Mouse (Mus musculus) embryo, embryonic 10 days (tissue): ENCODE measurements around the gene Scn9a.
A peak's percentile ranks its signal among the peaks of the same experiment; 100 is the strongest.

ENCODE experiments used
- DNase-seq: peaks from one replicate; pipeline ENCODE4 v3.0.0-alpha.2; 2015; ENCODE audit warnings: low spot score

Scn9a gene

GRCm38 (mm10) chr2:66462458-66462857 lies 172.3 kb downstream of the Scn9a start:
- DNase-seq = no peak

GRCm38 (mm10) chr2:66440711-66441110 lies 194.1 kb downstream of the Scn9a start, which contains the start of gene Scn1a:
Gene Scn1a (minus strand): TSS chr2:66440840.
- DNase-seq = peak; percentile 17

- DNase-seq = peak; percentile 80
Measured at GRCm38 (mm10) chr2:66439764-66440471, 194.8 kb downstream of the Scn9a start.

GRCm38 (mm10) chr2:66436286-66436685 lies 198.5 kb downstream of the Scn9a start:
- DNase-seq = peak; percentile 16
